Mouse (Mus musculus): ENCODE results near the gene Mlana.

Gene Mlana

GRCm38 (mm10) chr19:29750994-29751393 lies 53.4 kb downstream of the Mlana start:
- in situ Hi-C loops (cut with MboI, MseI): no loop called here

- in situ Hi-C loops (cut with MboI, MseI): no loop called here
Measured at GRCm38 (mm10) chr19:29753939-29754338, 56.3 kb downstream of the Mlana start.
